Mouse (Mus musculus) CH12.LX (cell line): ENCODE measurements around the gene Gtf2h5. TPM values are rescaled to one million over a fixed set of nuclear protein-coding genes. Genes with fewer than 3 reads are reported as not detected.

ENCODE experiments used
- DNase-seq: peaks from one replicate; pipeline ENCODE4 v3.0.0-alpha.2; 2013; ENCODE audit errors: extremely low read depth
- H3K27ac ChIP-seq: 2 replicates; pipeline ENCODE4 v1.5.1; 2012; ENCODE audit warnings: low read depth, mild to moderate bottlenecking, control low read depth, moderate library complexity; ENCODE audit not compliant: insufficient read depth
- H3K27me3 ChIP-seq: replicated peaks from 2 replicates; pipeline ENCODE3; 2012; ENCODE audit warnings: inconsistent platforms
- H3K36me3 ChIP-seq, 2 experiments: replicated peaks in 1 of 2; 2 replicates each; pipeline versions ENCODE3 to v1.6.1; 2012; ENCODE audit warnings: inconsistent platforms in 1 of 2, low read length in 1 of 2, mild to moderate bottlenecking in 1 of 2, mixed read lengths in 1 of 2, moderate library complexity in 1 of 2; ENCODE audit not compliant: control insufficient read depth in 1 of 2, insufficient read depth in 1 of 2
- H3K4me1 ChIP-seq, 2 experiments: 2 replicates each; pipeline ENCODE4 v1.6.1; 2012; ENCODE audit warnings: inconsistent platforms in 1 of 2, moderate library complexity in 1 of 2; ENCODE audit not compliant: insufficient read depth in 2 of 2, control insufficient read depth in 1 of 2
- H3K4me2 ChIP-seq: 2 replicates; pipeline ENCODE4 v1.6.1; 2012; ENCODE audit warnings: low read depth, mild to moderate bottlenecking, control low read depth; ENCODE audit not compliant: poor library complexity, insufficient read depth, severe bottlenecking
- H3K4me3 ChIP-seq, 3 experiments: fragments of 150-350 bp in 1 of 3; sonication (generic) in 1 of 3; replicated peaks in 1 of 3; 2 replicates each; pipeline versions ENCODE3 to v1.5.1; 2011 to 2012; ENCODE audit warnings: low read depth in 2 of 3, low read length in 2 of 3, mild to moderate bottlenecking in 2 of 3, moderate library complexity in 2 of 3, control low read depth in 1 of 3, improper control_type of control experiment in 1 of 3, inconsistent platforms in 1 of 3, mixed read lengths in 1 of 3; ENCODE audit not compliant: poor library complexity in 1 of 3
- H3K79me2 ChIP-seq: replicated peaks from 2 replicates; pipeline ENCODE4 v1.6.1; 2012; ENCODE audit warnings: mild to moderate bottlenecking, moderate library complexity; ENCODE audit not compliant: control insufficient read depth, poor library complexity, insufficient read depth, severe bottlenecking; ENCODE audit errors: extremely low read depth
- H3K9ac ChIP-seq: 2 replicates; pipeline ENCODE4 v1.6.1; 2012; ENCODE audit warnings: low read depth, mild to moderate bottlenecking, control low read depth, moderate library complexity; ENCODE audit not compliant: insufficient read depth
- H3K9me3 ChIP-seq: replicated peaks from 2 replicates; pipeline ENCODE3; 2012; ENCODE audit warnings: low read length, inconsistent platforms, mixed read lengths
- CHD1 ChIP-seq: IDR thresholded peaks from 2 replicates; pipeline ENCODE4 v1.6.1; 2012; ENCODE audit warnings: low read depth, low read length, improper control_type of control experiment, inconsistent platforms
- CHD2 ChIP-seq: IDR thresholded peaks from 2 replicates; pipeline ENCODE4 v1.6.1; 2011; ENCODE audit warnings: low read length, improper control_type of control experiment
- CTCF ChIP-seq, 2 experiments: IDR thresholded peaks in 1 of 2; conservative IDR thresholded peaks in 1 of 2; 2 replicates each; pipeline ENCODE4 v1.5.1; 2011 to 2012; ENCODE audit warnings: low read depth in 2 of 2, low read length in 2 of 2, improper control_type of control experiment in 1 of 2, inconsistent platforms in 1 of 2, mild to moderate bottlenecking in 1 of 2, moderate library complexity in 1 of 2
- EP300 ChIP-seq: IDR thresholded peaks from 2 replicates; pipeline ENCODE4 v1.6.1; 2011; ENCODE audit warnings: low read length, improper control_type of control experiment
- JUN ChIP-seq: IDR thresholded peaks from 2 replicates; pipeline ENCODE4 v1.6.1; 2011; ENCODE audit warnings: low read depth, mild to moderate bottlenecking, low read length, improper control_type of control experiment, moderate library complexity; ENCODE audit not compliant: insufficient read depth
- MAX ChIP-seq: IDR thresholded peaks from 2 replicates; pipeline ENCODE4 v1.6.1; 2011; ENCODE audit warnings: low read length, improper control_type of control experiment
- MEF2A ChIP-seq: IDR thresholded peaks from 2 replicates; pipeline ENCODE4 v1.6.1; 2014; ENCODE audit warnings: low read depth, mild to moderate bottlenecking, inconsistent platforms, low read length, improper control_type of control experiment, borderline replicate concordance
- MXI1 ChIP-seq: IDR thresholded peaks from 2 replicates; pipeline ENCODE4 v1.6.1; 2011; ENCODE audit warnings: mild to moderate bottlenecking, low read depth, low read length, improper control_type of control experiment
- MYC ChIP-seq: IDR thresholded peaks from 2 replicates; pipeline ENCODE4 v1.6.1; 2011; ENCODE audit warnings: low read depth, mild to moderate bottlenecking, improper control_type of control experiment, low read length
- NRF1 ChIP-seq: IDR thresholded peaks from 2 replicates; pipeline ENCODE4 v1.6.1; 2014; ENCODE audit warnings: low read depth, mild to moderate bottlenecking, inconsistent platforms, low read length, improper control_type of control experiment, moderate library complexity
- POLR2A ChIP-seq: IDR thresholded peaks from 2 replicates; pipeline ENCODE4 v1.6.1; 2011; ENCODE audit warnings: low read depth, mild to moderate bottlenecking, improper control_type of control experiment, low read length
- RAD21 ChIP-seq: IDR thresholded peaks from 2 replicates; pipeline ENCODE4 v1.6.1; 2011; ENCODE audit warnings: low read depth, mild to moderate bottlenecking, low read length, improper control_type of control experiment, moderate library complexity
- RCOR1 ChIP-seq: conservative IDR thresholded peaks from 2 replicates; pipeline ENCODE4 v1.6.1; 2012; ENCODE audit warnings: low read depth, mild to moderate bottlenecking, inconsistent platforms, low read length, improper control_type of control experiment
- SIN3A ChIP-seq: IDR thresholded peaks from 2 replicates; pipeline ENCODE4 v1.6.1; 2012; ENCODE audit warnings: low read length, improper control_type of control experiment, inconsistent platforms
- SMC3 ChIP-seq: IDR thresholded peaks from 2 replicates; pipeline ENCODE4 v1.6.1; 2011; ENCODE audit warnings: low read depth, low read length, improper control_type of control experiment
- TCF12 ChIP-seq: IDR thresholded peaks from 2 replicates; pipeline ENCODE4 v1.6.1; 2014; ENCODE audit warnings: low read depth, mild to moderate bottlenecking, inconsistent platforms, low read length, improper control_type of control experiment
- ZC3H11A ChIP-seq: IDR thresholded peaks from 2 replicates; pipeline ENCODE4 v1.6.1; 2012; ENCODE audit warnings: low read depth, mild to moderate bottlenecking, inconsistent platforms, low read length, improper control_type of control experiment
- ZMIZ1 ChIP-seq: IDR thresholded peaks from 2 replicates; pipeline ENCODE4 v1.6.1; 2012; ENCODE audit warnings: low read depth, mild to moderate bottlenecking, inconsistent platforms, low read length, improper control_type of control experiment
- dilution Hi-C: fragments of 300-500 bp; cut with MboI; formaldehyde crosslinking; loops from 2 replicates; pipeline ENCODE4 v1.14.3; 2020; ENCODE audit warnings: low sequenced_read_pairs; ENCODE audit not compliant: extremely low pct_unique_long_range_greater_than_20kb, extremely low pct_ligation_motif_present
- in situ Hi-C: fragments of 300-500 bp; cut with MboI; formaldehyde crosslinking; loops from 3 replicates; pipeline ENCODE4 v1.14.3; 2019; ENCODE audit warnings: low sequenced_read_pairs, low pct_ligation_motif_present, low pct_unique_long_range_greater_than_20kb, mixed read lengths
- polyA plus RNA-seq: library from polyadenylated mRNA; unstranded; fragments of >175 nt; gene quantifications from 2 replicates; pipeline ENCODE4 v1.2.1, GENCODE M21; 2012; ENCODE audit warnings: low read depth; ENCODE audit not compliant: insufficient read length
- total RNA-seq, 2 experiments: library from RNA; depleted of rRNA; stranded (reverse); fragments of 300-350 nt in 1 of 2; fragments of >200 nt in 1 of 2; gene quantifications; 2 replicates each; pipeline ENCODE4 v1.2.3; 2012 to 2014

The Gtf2h5 gene
- total and polyA plus RNA-seq, 3 experiments: 62.2 to 116 (median 97.8) TPM

DNA sequence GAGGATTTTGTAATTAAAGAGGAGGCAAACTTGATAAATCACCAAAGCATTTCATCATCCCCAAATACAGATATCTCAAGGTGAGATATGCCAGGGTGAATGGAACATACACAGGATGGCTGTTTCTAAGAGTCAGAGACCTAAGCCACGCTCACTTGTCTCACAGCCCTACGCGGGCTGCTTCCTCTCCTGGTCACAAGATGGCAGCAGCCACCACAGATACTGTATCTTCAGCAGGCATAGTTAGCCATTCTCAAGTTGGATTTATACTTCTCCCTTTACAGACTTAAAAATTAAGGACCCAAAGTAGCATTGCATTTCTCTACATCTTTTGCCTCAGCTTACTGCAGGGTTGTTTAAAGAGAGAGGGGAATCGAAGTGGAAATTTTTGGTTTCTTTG is 18.3 kb downstream of the Gtf2h5 start:
- TF ChIP-seq POLR2A (no peak), MXI1 (no peak), EP300 (no peak), ZC3H11A (0 out of 2 replicates have a peak, but pooled peaks have one; percentile 16), TCF12 (no peak), CTCF (conservative IDR thresholded peaks at IDR 0.05 in 1 of 2, IDR thresholded peaks at IDR 0.05 in 1 of 2; ENCODE audit: low read depth in 2 of 2, low read length in 2 of 2) (peak; percentile 68 to 84), CHD2 (no peak), MYC (no peak), SMC3 (peak; percentile 77), RAD21 (peak; percentile 92), ZMIZ1 (no peak), CHD1 (no peak), JUN (no peak), NRF1 (no peak), SIN3A (no peak)
- no peaks in the 10 kb centered on the region for H3K4me1 ChIP-seq
- DNase-seq: peak; percentile 37
- H3K27ac ChIP-seq: no peak overlapping the region
- H3K36me3 ChIP-seq: peaks cover 0 to 9% of the 10 kb centered on the region in 2 experiments
- H3K9ac ChIP-seq: no peak overlapping the region
- no peaks in the 10 kb centered on the region for H3K27me3 ChIP-seq
- dilution Hi-C loops (no loop called here), in situ Hi-C loops (no loop called here)
- H3K4me3 ChIP-seq: no peak overlapping the region
- H3K79me2 ChIP-seq: no peaks in the 10 kb centered on the region
- no peak overlapping the region for H3K4me2 ChIP-seq
- H3K9me3 ChIP-seq: peaks cover 1% of the 10 kb centered on the region

GRCm38 (mm10) chr17:6102287-6102686 is 22.7 kb downstream of the Gtf2h5 start:
- Histone ChIP-seq H3K9ac (no peak overlapping the region), H3K4me3 (no peak overlapping the region), H3K27me3 (peaks cover 2% of the 10 kb centered on the region), H3K4me2 (no peak overlapping the region), H3K27ac (no peak overlapping the region), H3K9me3 (no peaks in the 10 kb centered on the region), H3K79me2 (no peaks in the 10 kb centered on the region), H3K4me1 (peaks cover 0 to 5% of the 10 kb centered on the region in 2 experiments; a peak in 2 of 4 replicates), H3K36me3 (peaks cover 0 to 2% of the 10 kb centered on the region in 2 experiments)
- DNase-seq: no peak
- dilution Hi-C loops (no loop called here), in situ Hi-C loops (no loop called here)
- no peak for TF ChIP-seq MEF2A
- no peak for TF ChIP-seq RCOR1
- no peak for TF ChIP-seq MAX
- TF ChIP-seq JUN: no peak
